Mouse (Mus musculus) kidney, adult 8-10 months (tissue): ENCODE measurements at regions not wholly inside any gene's neighbourhood (a gene's known extent, or its start where the extent isn't known, plus 50 kb on each side); places are given as distances from the start of the nearest gene placed in this dataset.
"Not testable (repeated sequence)": the region's sequence is repeated elsewhere in the genome, so short reads cannot be mapped to it uniquely, and the experiment has no call there.

Experiments used
- DNase-seq, 2 experiments: peaks; one replicate each; pipeline ENCODE4 v3.0.0; 2022

DNA sequence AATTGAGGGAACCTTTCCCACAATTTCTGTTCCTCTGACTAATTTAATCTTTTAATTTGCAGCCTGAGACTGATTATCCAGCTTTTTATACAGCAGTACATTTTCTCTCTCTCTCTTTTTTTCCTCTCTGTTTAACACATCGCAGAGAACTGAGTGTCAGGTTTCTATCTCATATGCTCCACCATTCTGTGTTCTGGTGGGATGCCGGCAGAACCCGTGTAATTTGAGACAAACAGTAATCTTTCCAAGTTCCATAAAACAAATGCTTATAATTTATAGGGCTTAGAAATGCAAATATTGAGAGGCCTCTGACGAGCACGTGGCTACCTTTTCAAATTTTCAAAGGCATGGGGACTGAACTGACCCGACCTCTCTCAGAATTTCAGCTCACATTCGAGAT lies 59.1 kb downstream of the Zbtb18 start:
- no peak for DNase-seq

DNA sequence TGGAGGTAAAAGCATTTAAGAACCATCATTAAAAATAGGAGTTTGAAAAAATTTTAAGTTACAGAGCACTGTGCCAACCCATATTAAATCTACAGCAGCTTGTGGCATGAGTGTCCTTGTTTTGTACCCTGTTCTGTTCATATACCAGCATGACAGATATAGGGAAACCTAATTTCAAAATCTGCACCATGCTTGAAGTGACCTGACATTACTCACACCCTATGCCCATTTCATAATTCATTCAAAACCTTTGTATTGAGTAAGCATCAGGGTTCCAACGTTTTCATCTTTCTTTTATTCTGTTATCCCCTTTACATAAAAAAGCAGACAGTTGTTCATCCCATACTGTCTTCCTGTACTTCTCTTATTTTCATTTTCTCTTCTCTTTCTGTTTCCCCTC lies 61.8 kb downstream of the Zbtb18 start:
- no peak for DNase-seq

DNA sequence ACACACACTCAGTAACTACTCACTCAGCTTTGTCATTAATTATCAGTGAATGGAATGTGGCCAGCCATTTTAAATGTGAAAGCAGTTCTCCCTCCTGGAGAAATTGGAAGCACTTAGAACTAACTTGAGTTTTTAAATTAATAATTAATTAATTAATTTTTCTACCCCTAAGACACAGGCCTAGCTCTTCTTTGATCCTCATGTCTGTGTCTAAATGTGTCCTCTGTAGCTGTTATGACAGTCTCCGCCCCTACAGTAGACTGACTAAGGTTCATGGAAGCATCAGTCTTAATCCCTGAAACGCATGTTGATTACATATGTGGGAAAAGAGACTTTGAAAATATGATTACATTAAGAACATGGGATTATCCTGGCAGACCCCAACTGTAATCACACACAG lies 62.6 kb downstream of the Zbtb18 start:
- DNase-seq, result no peak

DNA sequence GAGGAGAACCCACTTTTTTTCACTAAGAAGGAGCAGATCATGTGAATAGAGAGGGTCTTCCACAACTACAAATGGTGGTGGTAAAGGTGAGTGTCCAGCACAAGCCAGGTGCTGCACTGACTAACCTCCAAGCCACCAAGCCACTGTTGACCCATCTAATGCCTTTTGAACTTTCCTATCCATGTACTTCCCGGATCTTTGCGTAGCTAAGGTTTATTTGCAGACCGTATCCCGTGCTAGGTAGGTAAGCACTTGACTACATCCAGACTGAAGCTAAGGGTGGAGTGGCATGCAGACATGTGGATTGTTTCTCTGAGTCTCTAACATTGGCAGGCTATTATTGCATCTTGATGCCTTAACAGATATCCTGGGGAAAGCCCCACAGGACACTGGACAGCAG lies 65.2 kb downstream of the Zbtb18 start:
- not testable (repeated sequence) for DNase-seq

DNA sequence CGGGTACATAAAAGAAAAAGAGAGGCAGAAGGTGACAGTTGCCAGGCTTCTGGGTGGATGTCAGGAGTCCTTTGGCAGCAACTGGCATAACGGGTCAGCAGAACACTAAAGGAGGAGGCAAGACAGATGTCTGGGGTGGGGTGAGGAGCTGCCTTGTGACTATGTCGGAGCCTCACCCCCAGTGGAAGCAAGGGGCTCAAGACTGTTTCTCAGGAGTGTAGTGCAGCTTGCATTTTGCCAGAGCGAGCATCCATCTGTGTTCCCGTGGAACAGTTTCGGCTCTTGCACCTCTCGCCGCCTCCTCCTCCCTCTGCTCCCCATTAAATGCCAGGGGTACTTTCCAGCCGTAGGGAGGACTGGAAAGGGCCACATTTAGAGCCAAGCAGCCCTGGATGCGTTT lies 67.6 kb downstream of the Zbtb18 start:
- no peak for DNase-seq

DNA sequence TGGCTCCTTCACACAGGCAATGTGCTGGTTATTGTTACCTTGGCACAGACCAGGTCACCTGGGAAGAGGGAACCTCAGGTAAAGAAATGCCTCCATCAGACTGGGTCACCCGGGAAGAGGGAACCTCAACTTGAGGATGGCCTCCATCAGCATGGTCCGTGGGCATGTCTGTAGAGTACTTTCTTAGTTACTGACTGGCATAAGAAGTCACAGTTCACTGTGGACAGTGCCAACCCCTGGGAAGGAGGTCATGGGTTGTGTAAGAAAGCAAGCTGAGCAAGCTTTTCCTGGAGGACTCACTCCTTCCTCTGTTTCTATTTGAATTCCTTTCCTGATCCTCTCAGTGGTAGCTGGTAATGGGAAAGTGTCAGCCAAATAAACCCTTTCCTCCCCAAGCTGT lies 70.0 kb downstream of the Zbtb18 start:
- no peak for DNase-seq

DNA sequence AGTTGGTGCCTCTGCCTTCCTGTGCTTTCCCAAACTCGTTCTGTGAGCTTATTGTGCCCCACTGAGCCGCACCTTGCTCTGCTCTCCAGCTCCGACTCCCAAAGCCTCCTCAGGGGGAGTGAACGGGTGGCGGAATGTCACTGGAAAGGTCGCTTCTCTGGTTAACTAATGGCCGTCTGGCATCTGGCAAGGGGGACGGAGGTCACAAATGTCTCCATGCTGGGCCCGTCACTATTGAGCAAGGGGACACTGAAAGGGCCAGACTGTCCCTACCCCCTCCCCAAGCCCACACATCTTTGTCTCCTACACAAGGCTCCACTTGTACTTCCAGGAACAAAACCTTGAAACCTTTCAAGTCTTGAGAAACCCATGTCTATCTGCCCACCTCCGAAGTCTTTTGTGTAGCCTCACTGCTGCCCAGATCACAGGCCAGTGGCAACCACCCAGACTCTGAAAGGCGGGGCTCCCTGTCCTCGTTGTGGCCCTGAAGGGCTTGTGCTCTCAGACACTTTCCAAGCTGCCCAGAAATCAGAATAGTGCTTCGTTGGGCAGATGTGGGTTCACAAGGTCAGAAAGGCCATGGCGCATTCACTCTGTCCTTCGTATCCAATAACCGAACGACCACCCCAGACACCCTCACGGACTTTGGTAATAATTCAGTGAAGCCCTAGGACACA lies 75.9 kb downstream of the Zbtb18 start:
- no peak for DNase-seq

DNA sequence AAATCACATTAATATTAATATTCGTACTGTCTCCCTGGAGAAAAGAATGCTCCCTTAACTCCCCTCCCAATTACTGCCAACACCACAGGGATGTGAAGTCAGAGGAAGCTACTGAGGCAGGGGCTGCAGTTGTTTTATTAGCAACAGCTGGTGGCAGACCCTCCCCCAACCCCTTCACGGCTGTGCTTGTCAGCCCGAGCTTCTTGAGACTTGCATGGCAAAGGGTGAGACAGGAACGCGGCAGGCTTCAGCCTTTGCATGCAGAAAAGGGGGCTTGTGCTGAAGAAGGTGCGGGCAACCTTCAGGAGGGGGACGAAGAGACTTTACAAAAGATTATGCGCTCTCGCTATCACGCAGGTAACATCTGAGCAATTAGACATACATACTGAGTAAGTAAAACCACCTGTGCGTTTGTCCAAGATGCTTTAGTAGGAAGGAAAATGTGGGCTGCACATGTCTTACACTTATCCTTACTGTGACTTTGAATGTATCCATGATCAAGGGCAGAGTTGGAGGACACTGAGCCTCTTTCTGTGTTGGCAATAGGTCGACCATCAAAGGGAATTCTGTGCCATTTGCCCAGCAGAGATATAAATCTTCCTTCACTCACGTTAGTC lies 76.9 kb downstream of the Zbtb18 start:
- DNase-seq, result no peak

DNA sequence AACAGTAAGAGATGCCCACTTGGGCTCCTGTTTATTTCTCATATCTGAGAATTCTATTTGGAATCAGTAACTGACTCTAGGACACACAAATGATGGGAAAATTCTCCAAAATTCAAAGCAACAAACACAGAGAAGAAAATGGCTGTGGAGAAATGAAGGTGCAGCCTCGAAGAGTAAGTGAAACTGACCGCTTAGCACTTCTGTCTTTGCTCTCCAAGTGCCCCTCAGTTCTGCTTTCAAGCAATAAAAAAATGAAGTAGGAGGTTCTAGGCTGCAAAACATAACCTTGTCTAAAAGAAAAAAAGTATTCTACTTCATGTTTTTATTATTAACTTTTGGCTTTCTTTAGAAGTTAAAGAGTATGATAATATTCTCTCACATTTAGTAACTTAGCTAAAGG lies 79.0 kb downstream of the Zbtb18 start:
- DNase-seq, result no peak

DNA sequence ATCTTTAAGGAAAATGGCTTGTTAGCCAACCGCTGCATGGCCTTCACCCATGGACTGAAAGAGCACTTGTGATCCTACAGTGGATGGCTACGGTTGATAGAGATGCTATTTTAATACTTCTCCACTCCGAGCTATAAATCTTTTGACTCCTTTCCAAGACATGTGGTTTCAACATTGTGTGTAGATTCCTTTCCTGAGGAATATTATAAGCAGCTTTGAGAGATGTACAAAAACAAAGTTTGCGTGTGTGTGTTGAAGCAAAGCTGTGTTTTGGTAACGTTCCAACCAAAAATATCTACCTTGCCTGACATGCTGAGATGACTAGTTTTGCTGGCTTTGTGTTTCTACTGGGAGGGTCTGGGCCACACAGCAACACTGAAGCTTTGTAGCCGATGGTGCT lies 83.0 kb downstream of the Zbtb18 start:
- DNase-seq, result no peak

DNA sequence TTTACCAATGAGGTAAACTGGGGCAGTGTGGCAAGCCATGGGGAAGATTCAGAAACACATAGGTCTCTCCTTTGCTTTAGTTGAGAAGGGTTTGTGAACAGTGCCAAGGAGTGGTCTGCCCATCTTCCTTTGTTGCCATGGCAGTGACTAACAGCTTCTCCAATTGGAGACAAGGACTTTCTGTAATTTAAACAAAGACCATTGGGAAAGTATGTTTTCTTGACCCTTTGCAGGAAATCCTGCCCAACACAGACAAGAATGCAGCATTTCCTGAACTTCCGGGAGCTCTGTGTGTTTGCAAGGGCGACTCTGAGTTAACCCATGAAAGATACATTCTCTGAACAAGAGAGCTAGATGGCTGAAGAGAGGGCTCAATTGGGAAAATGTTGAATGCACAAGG lies 89.6 kb downstream of the Zbtb18 start:
- peak; percentile 5 to 9 for DNase-seq

DNA sequence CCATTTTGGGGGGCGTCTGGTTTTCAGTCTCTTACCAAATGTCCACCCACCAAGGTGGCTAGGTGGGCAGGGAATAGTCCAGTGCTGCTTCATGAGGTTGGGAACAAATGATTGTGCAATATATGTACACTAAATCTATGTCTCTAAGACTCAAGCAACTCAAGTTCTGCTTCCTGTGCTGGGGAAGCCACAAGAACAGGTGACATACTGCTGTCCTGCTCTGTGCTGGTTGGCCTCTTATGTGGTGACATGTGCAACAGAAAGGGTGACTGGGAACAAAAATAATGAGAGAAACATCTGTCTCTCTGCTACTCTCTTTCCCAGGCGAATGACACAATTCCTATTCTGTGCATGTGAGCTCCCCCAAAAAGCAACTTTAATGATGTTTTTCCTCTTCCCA lies 90.5 kb downstream of the Zbtb18 start:
- DNase-seq, result no peak

DNA sequence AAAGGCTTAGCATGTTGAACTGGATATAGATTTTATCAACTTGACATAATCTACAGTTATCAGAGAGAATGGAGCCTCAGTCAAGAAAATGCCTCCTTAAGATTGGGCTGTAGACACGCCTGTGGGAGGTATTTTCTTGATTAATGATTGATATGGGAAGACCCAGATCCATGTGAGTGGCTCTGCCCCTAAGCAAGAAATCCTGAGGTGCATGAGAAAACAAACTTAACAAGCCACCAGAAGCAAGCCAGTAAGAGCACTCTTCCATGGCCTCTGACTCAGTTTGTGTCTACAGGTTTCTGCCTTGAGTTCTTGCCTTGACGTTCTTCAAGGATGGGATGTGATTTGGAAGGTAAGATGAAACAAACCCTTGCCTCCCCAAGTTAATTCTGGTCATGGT lies 91.2 kb downstream of the Zbtb18 start:
- DNase-seq, result no peak

DNA sequence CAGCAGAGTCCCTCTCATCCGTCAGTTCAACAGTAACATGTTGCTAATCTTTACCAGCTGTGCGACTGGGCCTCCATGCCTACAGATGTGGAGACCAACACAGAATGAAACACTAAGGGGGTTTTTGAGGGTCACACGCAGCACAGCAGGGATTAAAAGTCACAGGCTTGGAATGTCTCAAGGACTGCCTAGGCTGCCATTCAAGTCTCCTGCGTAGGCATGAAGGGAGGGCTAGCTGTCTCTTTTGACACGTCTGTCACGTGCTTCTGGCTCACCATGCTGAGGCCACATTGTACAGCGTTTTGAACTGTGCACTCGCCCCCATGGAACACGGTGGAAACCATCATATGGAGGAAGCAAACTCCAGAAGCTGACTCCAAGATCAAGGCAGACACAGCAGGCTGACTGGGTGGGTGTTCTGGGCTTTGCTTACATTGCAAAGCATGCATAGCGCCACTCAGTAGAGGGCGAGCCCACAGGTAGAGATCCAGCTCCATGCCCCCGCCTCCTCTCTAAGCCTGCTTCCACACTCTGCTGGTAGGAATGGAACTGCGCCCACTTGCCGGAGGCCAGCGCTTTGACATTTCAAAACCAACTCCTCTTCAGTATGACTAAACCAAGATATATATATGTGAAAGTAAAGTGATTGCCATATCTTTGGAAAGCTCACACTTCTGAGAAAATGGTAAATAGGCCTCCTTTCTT lies 103.0 kb downstream of the Zbtb18 start:
- DNase-seq, result no peak

DNA sequence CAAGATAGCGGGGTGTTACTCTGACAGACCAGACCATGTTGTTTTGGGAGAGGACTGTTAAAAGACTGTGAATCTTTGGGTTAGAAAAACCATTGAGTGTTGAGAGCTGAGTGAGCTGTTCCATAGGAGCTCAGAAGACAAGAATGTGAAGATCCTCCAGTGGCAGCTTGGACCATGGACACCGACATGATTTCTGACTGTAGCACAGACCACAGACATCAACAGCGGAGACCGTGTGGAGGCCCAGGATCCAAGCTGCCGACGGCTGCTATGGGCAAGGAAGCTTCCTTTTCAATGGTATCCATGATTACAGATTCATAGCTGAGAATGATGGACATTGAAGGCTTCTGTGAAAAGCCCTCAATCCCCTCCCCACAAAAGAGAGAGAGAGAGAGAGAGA lies 105.6 kb downstream of the Zbtb18 start:
- DNase-seq, result no peak

DNA sequence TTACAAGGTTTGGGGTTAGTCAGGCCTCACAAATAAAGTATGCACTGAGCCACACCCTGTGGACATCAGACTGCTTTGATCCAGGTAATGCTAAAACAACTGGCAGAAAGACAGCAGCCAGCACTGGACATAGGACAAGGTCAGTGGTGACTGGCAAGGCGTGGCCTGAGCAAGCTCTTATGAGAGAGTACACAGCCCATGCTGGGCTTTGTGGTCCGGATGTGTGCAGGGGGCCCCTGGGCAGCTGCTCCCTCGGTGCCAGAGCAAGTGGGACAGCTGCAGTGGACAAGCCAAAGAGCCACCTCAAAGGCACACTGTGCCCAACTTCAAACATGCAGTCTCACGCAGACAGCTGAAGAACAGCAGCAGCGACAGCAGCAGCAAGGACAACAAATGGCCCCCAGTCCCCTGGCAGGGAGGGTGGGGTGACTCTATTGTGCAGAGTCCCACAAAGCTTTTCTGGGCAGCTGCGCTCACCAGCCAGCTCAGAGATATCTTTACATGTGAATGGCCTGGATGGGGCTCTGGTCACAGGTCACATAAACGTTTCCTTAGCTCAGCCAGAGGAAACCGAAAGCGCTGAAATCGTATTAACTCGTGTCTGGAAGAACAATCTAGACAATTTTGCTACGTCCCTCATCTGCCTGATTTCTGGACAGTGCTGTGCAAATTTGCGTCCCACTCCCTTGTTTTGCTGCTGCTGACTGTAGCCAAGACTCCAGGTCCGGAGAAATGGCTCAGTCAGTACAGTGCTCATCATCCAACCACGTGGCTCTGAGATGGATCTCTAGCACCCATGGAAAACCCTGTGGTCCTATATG lies 113.5 kb downstream of the Zbtb18 start:
- DNase-seq, result peak in 1 of 2 experiments; percentile 3

DNA sequence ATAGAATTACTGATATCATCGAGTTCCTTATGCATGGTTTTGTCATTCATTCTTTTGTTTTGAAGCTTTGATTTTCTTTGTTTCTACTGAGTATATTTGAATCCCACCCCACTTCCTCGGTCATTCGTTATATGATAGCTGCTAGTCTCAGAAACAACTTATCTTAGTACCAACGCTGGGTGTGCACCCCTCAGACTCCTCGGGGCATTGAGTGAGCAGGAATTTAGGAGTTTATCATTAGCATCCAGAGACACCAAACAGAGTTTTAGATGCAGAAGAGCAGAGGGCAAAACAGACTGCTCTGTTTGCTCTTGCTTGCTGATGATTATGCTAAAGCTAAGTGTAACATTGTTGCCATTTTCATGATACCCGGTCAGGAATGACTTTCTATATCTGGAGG lies 115.3 kb downstream of the Zbtb18 start:
- no peak for DNase-seq

DNA sequence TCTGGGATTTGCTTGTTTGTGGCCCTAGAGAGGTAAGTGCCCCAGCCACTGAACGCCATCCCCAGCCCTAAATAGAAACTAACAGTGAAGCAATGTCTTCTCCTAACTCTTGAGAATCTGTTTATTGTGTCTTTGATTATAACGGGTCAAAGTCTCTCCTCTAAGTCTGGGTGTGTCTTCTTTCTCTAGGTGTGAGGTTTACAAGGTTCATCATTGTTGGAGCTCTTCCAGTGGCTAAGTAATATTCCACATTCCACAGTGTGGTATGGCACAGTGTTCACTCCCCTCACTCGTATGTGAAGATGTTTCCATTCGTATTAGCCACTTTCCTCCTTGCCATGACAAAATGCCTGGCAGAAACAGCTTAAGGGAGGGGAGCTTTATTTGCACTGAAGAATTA lies 115.7 kb downstream of the Zbtb18 start:
- DNase-seq, result no peak

DNA sequence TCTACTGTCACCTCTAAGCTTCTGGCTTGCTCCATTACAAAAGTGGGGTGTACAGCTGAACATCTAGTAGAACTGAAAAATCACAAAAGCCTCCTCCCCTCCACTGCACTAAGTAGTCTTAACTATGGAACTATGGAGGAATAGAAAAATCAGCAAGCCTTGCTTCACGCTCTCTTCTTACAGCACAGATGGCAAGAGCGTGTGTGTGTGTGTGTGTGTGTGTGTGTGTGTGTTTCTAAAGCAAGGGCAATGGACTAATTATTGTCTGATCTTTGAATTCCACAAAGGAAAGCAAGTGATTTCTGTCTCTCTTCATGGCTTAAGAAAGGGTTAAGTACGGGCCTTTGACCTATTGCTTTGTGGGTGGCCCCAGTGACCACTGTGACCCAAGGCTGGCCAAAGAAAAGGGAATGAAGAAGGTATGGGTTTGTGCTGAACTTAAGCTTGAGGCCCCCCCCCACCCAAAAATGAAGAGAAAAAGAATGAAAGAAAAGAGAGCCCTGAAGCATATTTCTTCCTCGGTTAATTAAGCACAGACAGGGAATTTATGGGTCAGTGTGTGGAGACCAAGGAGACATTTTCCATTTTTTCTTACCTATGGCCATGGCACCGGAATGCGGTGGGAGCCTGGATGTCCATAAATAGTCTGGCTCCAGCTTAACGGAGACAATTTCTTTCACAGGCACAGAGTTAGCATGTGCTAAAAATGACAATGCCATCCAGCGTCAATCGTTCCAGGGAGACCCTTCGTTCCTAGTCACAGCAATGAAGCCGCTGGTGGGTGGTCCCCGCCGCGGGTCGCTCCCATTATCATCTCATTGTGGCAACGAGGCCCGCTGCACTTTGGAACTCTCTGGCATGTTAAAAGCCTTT lies 119.8 kb downstream of the Zbtb18 start:
- no peak for DNase-seq

DNA sequence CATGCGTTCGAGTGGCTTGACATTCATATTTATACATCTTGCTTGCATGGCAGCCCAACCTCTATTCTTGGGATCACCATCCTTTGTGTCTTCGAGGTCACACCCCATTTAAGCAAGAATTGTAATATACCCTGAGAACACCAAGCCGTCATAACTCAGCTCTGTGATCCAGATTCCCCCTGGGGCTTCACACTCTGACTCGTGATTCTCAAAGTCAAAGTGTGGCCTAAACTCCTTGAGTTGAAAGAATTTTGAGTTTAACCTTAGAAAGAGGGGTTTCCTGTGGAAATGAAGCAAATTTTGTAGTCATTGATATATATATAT lies 120.4 kb downstream of the Zbtb18 start:
- no peak for DNase-seq

DNA sequence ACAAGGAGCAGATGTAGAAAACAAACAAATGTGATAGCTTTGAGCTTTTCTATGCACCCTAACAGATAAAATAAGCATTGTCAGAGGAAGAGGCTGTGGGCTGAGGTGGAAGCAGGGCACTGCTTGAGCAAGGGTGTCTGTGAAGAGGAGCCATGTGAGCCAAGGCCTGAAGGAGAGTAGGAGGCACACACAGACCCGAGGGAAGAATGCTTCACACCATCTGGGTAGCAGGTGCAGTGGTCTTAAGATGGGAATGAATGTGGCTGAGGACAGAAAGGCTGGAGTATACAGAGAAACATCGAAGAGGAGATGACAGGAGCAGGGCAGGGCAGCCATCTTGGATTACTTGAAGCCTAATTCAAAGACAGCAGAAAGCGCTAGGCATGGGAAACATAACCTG lies 123.5 kb downstream of the Zbtb18 start:
- DNase-seq, result no peak

DNA sequence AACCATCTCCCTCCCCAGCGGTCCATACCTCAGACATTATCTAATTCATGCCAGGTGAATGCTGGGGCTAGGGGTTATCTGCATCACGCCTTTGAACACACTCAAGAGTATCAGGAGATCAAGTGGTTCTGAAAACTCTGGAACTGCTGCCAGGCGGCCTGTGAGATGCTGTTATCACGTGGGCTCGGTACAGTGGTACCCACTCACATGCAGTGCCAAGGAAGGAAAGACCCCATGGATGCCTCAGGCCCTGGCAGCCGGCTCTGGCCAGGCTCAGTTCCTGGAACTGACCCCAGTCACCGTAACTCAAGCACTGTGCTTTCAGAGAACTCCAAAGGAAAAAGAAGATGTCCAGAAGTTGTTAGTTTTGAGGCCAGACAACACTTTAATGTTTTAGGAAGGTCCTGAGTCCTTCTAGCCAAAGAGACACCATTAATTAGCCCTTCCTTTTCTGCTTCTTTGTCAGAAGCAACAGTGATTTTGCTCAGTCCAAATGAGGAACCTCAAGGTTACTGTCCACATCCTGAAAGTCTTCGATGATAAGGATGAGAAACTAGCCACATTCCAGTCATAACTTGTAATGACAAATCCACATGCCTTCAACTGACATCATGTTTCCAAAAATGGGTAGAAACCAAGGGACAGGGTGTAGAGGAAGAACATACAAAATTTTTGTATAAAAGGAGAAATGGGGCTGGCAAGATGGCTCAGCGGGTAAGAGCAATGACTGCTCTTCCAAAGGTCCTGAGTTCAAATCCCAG lies 126.1 kb downstream of the Zbtb18 start:
- DNase-seq, result no peak
